Mouse (Mus musculus) brain, embryonic 14.5 days (tissue): ENCODE data around the gene Plekha4.

Experiments
- CTCF ChIP-seq: fragments of 200-500 bp; IDR thresholded peaks from 2 replicates; pipeline ENCODE4 v1.5.1; 2012; ENCODE audit warnings: inconsistent platforms, mild to moderate bottlenecking, moderate library complexity, borderline replicate concordance; ENCODE audit not compliant: insufficient read depth, insufficient read length; ENCODE audit errors: extremely low read depth
- POLR2A ChIP-seq: fragments of 200-500 bp; IDR thresholded peaks from 2 replicates; pipeline ENCODE4 v1.6.1; 2012; ENCODE audit warnings: mild to moderate bottlenecking, inconsistent platforms, borderline replicate concordance; ENCODE audit not compliant: poor library complexity, insufficient read depth, insufficient read length, severe bottlenecking; ENCODE audit errors: extremely low read depth

DNA sequence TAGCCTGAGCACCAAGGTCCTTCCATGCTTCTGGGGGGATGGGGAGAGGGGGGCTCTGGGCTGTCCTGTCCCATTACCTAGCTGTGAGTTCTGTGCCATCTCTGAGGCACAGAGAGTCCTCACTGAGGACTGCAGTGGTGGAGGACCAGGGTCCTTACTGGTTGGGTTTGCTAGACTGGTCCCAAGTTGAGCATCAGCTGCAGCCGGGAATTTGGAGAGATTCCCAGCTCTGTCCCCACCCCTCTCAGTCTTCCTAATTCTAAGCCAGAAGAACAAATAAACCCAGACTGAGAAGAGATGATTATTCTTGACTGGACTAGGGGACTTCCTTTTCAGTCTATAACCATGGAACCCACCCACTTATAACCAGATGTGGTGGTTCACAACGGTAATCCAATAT, 4.5 kb downstream of the Plekha4 start:
- no peak for TF ChIP-seq CTCF
- no peak for TF ChIP-seq POLR2A
